Mouse (Mus musculus): ENCODE results near the gene Dennd6b. TPM values are rescaled to one million over a fixed set of nuclear protein-coding genes. Genes with fewer than 3 reads are reported as not detected.
A peak's percentile ranks its signal among the peaks of the same experiment; 100 is the strongest.

The Dennd6b gene
- total RNA-seq (2021): 5.7 and 9.1 TPM in 2 replicates
- long read RNA-seq, full-length matches to known transcripts: 4 of 25 reads
- long read RNA-seq, partial matches to known transcripts: 3 of 25 reads
- long read RNA-seq, other reads (novel, unspliced or antisense): 18 of 25 reads

DNA sequence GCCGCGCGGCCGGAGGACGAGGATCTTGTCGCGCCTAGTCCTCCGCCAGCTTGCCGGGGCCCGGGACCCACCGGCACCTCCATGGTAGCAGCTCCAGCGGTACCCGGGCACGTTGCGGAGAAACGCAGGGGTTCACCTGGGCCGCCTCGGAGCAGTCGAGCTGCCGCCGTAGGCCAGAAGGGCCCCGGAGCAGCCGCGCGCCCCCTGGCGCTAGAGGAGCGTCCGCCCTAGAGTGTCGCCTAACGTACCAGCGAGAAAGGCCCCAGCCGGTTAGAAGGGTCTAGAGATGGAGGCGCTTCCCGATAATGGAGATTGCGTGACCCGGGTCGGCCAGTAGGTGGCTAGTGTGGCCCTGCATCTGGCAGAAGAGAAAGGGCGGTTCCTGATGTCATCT is at the start of gene Dennd6b:
Gene Dennd6b, minus strand, starts transcription at position 184 of the 394 bp plus-strand sequence.
- DNase-seq: peak; percentile 94

DNA sequence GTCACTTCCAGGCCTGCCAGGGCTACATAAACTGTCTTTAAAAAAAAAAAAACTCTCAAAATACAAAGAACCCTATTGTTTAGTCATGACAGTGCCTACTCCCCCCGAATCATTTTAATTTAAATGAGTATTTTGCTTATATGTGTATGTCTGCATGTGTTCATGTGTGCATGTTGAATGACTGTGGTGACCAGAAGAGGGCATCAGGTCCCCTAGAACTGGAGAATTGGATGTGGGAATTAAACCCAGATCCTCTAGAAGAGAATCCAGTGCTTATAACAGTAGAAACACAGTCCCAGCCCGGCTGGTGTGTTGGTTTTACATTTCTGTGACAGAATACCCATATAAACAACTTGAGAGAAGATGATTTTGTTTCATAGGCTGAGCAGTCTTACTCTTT is 44.7 kb upstream of the Dennd6b start:
- DNase-seq: no peak

DNA sequence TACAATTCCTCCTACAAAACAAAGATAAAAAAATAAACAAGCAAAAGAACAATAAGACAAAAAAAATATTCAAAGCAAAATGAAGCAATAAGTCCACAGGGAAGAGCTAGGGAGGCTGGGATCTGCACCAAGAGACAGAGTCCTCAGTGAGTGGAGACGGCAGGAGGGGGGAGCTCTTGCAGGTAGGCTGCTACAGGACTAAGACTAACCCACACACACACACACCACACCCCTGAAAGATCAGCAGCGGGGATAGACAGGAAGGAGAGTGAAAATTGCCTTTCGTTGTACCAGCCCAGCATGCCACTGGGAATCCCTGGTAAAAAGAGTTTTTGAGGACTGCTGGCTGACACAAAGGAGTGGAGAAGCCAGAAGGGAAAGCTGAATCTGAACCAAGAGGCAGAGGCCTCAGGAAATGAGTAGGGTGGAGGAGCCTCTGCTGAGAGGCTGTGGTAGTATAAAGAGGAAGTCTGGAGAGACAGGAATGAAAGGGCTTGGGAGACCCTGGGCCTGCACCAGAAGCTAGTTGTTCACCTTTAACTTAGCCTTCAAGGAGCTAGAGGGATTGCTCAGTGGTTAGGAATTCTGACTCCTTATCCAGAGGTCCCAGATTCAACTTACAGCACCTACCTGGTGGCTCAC is 43.6 kb upstream of the Dennd6b start:
- no peak for DNase-seq

DNA sequence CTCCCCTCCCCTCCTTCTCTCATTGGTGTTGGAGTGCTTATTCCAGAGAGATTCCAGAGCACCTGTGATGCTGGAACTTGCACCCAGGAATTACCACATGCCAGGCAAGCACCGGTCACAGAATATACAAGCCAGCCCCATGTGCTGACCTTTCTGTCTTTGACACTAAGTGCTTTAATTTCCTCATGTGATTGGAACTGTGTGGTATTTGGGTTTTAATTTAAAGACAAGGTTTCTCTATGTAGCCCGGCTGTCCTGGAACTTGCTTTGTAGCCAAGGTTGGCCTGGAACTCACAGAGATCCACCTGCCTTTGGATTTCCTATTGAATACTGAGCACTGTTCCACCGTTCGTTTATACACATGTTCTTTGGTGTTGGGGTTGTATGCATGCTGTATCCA is 37.8 kb upstream of the Dennd6b start:
- no peak for DNase-seq

DNA sequence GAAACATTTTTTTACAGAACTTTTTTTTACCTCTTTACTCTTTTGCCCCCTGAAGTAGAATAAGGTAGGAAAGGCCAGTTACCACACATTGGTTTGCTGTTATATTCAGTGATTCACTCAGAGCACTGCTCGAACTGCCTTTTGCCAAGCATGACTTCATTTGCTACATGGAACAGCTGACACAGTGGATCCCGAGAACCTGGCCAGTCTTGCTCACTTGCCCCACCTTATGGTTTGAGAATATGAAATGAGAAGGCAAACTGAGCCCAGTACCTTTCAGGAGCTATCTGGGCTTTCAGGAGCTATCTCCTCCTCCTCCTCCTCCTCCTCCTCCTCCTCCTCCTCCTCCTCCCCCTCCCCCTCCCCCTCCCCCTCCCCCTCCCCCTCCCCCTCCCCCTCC is 37.3 kb upstream of the Dennd6b start:
- peak; percentile 16 for DNase-seq

DNA sequence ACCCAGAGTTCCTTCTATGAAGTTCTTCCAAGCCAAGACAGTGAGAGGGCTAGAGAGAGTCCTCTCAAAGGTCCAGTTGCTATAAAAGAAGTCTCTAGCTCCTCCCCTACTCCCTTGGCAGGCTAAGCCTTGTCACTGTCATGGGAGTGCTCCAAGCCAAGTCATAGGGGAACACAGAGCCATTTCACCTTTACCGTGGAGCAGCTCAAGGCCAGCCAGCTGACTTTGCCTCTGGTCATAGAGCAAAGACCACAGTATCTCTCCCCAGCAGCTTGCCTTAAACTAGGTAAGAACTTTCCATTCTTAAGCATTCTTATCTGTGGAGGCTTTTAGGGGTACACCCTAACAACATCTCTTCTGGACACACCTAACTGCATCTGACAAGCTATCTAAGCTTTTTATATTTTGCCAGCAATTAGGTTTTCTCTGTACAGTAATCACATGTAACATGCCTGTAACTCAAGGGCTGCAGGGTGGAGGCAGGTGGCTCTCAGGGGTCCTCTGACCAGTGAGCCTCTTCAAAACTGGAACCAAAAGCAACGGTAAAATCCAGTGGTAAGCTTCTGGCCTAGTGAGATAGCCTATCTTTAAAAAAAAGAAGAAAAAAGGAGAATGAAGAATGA is 19.4 kb upstream of the Dennd6b start:
- DNase-seq: peak; percentile 25

DNA sequence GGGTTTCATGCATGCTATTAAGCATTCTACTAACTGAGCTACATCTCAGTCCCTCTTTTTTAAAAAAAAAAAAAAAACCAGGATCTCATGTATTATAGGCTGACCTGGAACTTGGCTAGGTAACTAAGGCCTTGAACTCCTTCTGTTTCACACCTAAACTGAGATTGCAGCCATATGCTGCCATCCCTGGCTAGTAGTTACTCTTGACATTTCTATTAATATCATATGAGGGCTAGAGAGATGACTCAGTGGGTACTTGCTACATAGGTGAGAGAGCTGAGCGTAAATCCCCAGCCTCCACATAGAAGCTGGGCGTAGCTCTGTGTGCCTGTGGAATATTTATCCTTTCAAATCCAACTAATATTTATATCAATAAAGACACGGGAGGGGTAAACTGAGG is 18.7 kb upstream of the Dennd6b start:
- DNase-seq: no peak

DNA sequence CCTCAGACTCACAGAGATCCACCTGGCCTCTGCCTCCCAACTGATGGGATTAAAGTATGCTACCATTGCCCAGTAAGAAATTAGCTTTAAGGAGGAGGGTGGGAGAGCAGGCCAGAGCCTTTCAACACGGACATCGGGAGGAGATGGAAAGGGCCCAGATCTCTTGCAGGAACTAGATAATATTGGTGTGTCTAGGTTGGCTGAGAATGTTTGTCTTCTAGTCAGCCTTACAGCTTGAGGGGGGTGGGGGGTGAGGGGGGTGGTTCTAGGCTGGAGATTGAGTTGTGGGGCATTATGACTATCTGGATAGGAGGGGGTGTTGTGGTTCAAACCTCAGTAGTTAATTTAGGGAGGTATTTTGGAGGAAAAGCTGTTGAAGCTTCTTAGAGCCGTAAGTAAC is 17.2 kb upstream of the Dennd6b start:
- DNase-seq: no peak

DNA sequence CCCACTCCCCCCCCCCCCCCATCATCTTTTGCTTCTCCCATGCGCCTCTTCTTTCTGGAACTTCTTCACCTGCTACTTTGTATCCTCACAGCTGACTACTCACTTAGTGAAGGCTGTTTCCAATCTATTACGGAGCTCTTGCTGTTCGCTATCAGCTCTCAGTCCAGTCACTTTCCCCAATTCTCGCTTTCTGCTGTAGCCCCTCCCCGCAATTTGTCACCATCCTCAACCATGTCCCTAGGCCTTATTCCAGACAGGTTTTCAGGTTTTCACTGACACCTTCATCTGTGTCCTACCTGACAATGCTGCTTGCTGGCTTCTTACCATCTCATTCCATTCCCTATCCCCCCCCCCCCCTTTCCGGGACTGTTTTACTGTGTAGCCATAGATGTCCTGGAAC is 16.2 kb upstream of the Dennd6b start:
- DNase-seq: no peak

DNA sequence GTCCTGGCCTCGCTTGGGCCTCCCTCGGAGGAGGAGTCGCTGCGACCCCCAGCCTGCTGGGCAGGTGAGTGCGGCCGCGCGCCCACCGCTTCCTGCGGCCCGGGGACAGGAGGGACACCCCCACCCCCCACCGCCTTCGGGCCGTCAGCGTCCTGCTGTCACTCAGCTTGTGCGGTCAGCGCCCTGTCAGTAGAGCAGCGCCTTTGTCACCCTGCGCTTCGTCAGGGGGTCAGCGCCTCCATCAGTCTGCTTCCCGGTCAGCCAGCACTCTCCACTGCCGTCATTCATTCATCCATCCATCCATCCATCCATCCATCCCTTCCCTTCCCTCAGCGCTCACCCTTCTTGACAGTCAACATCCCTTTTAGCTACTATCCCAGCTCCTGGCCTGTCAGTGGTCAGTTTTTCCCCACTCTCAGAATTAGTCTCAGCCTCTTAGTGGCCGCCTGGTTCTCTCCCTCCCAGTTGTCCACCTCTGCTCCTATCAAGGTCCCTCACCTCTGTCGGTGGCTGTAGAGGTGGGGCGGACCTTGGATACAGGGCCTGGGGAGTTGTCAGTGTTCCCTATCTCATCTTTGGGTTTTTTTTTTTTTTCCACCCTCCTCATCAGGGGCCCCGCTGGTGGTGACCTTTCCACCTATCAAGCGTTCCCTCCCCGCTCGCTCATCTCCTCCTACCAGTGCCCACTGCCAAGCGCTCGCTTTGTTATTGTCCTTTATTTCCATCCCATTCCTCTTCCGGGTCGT is 15.6 kb upstream of the Dennd6b start:
- peak; percentile 43 for DNase-seq

DNA sequence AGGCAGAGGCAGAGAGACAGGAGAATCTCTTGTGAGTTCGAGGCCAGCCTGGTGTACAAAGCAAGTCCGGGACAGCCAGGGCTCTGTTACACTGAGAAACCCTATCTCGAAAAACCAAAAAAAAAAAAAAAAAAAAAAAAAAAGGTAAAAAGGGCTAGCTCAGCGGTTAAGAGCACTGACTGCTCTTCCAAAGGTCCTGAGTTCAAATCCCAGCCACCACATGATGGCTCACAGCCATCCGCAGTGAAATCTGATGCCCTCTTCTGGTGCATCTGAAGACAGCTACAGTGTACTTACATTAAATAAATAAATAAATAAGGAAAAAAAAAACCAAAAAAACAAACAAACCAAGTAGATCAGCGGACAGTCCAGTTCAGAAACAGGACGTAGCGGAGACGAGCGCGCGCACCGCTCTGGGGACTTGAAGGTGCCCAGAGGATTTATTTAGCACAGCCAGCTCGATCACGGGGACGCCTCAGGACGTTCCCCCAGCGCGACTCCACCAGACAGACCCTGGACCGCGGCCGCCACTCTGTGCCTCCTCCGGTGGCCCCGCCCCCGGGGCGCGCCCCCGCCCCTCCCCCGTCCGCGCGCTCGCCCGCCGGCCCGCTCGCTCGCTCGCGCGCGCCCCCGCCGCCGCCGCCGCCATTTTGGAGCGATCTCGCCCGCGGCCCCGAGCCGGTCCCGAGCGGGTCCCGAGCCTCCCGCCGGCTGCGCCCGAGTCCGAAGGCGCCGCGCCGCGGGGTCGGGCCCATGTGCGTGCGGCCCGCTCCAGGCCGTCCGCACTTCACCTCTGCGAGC is 14.8 kb upstream of the Dennd6b start, which contains the start of gene Ppp6r2:
Gene Ppp6r2, plus strand, starts transcription at position 639 of the 801 bp plus-strand sequence.
- DNase-seq: peak; percentile 89

DNA sequence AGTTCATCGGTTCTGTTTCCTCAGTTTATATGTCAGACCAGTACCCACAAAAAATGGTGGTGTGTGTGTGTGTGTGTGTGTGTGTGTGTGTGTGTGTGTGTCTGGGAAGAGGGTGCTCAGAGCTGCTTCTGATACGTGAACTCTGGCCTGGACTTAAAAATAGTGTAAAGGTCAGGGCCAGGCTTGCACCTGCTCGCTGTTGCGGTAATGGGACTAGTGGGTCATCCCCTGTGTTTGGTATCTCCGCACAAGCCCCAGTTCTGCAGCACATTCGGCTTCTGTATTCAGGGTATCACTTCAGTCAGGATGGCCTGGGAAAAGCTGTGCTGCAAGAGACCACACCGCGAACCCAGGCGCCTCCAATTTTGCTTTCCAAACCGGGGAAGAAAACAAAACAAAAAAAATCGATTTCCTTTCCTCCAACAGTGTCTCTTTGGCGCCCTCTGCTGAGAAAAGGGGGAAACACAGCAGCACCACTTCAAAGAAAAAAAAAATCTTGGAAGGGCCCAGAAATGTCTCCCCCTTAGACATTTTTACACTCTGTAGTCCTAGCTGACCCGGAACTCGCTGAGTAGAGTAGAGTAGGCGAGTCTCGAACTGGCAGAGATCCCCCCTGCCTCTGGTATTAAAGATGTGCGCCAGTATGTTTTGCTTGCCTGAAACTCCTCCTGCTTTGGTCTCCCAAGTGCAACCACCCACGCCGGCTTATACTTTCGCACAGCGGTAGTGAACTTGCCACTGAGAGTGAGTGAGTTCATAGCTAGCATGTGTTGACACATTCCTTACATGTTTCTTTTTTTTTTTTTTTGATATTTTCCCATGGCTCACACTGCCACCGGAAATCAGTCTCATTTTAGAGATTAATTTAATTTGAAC is 13.8 kb upstream of the Dennd6b start:
- DNase-seq: peak; percentile 83

DNA sequence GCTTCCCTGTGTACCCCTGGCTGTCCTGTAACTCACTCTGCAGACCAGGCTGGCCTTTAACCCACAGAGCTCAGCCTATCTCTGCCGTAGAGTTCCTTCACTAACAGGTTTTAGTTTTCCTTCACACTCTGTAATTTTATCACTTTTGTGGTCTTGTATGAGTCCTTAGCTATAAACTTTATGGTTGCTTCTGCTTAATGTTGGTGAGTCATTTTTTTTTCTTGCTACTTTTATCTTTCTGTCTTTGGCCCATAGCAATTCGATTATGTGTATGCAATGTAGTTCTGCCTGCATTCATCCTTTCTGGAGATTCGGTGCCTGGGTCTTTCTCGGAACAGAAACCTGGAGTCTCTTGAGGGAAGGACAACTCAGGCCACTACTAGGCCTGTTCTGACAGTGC is 11.2 kb upstream of the Dennd6b start:
- no peak for DNase-seq

DNA sequence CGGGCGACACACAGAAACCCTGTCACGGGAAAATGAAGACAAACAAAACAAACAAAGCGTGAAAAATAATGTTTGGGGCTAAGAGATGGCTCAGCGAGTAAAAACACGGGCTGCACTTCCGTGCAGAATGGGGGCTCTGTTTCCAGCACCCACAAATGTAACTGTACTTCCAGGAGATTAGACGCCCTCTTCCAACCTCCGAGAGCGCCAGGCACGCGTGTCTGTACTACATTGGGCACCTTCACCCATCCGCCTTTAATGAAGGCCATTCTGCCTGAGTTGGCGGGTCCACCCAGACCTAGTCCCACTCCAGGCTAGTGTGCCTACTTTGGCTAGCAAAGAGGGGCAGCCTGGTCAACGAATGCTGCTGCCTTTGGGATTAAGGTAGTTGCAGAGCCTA is 760 bp upstream of the Dennd6b start:
- DNase-seq: no peak

DNA sequence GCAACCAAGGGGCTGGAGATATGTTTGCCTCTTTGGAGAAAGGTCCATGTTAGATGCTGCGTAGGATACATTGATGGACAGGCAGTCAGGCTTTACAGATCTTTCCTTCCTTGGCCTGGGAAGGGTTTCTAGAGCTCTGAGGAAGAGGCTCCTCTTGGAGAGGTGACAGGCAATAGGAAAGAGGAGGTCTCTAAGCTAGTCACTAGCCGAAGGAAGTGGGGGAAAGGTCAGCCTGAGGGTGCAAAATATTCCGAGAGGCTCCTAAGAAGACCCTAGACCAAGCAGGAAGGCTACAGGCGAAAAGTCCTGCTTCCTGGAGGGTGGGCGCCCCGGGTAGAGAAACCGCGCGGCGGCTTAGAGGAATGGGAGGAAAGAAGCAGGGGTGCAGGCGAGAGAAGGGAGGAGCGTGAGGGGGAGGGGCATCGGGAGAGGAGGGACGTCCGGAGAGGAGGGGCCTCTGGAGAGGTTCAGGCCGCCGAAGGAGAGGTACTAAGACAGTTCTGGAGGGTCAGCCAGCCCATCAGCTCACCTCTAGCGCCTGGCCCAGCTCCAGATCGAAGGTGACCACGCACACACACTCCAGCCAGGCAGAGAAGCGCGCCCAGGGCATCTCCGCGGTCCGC is 495 bp downstream of the Dennd6b start:
- DNase-seq: peak; percentile 94

DNA sequence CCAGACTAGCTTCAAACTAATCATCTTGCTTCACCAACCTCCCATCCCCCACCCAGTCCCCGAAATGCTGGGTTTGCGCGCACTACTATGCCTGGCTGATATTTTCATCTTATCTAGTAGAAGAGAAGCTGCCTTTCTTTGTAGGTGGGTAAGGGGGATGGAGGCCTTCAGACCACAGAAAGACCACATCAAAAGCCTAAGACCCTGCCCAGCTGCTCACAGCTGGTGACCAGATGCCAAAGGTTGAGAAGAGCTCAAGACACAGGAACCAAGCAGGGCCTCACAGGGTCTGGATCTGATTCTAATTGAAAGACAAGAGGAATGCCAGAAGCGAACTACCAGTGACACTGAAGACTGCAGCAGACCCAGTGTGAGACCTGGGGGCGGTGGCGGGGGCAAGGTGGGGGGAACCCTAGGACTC is 1.0 kb downstream of the Dennd6b start:
- no peak for DNase-seq

DNA sequence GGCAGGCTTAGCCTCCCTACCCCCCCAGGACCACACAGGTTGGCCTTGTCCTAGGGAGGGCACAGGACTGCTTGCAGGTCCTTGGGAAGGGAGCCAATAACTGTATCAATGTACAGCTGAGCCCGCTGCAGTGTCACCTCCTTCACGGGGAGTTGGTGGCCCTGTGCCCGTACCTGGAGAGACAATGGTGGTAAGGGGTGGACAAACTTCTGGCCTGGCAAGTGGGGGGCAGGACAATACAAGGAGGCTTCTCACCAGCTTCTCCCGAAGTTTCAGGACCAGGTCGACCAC is 11.4 kb downstream of the Dennd6b start:
- no peak for DNase-seq

DNA sequence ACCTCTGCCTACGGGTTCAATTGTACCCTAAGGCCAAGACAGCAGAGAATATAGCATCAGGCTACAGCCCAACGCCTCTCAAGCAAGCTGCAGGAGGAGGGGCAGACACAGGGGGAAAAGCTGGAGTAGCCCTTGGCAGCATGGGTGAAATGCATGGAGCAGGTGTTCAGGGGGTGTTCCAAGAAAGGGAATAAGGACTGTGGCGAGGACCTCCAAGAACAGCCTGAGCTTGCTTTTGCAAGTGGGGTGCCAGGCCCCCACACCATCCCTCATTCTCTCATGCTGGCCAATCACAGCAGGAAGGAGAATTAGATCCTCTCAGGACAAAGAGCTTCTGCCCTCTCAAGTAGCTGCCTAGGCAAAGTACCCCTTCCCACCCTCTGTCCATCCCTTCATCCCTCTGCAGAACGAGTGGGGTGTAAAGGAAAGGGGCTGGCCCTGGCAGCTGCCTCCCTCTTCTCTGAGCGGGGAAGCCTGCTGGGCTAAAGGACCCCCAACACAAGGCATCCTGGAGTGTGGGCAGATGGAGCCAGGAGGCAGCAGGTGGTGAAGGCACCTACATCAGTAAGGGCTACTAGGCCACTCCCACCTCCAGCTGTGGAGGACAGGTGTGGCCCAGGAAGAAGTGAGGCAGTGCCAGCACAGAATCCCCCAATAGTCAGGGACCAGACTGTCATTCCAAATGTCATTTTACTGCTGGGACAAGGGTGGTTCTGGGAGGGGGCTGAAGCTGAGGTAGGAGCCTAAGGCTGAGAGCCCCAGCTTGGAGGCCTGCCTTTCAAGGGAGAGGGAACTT is 12.0 kb downstream of the Dennd6b start:
- no peak for DNase-seq

DNA sequence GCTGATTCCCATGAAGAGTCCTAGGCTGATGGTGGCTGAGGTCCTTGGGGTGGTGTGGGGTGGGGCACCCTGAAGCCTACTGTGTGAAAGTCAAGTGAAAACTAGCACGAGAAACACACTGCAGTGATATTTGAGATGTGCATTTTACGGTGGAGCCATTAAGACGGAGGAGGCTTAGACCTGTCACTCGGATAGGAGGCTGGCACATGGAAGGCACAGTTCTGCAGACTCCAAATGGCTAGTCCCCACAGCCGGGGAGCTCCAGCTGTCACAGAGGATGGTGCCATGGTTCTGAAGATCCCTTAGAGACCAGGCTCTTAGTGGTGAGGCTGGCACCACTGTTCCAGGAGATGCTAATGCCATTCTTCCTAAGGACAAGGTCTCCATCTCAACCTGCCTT is 13.5 kb downstream of the Dennd6b start:
- no peak for DNase-seq

DNA sequence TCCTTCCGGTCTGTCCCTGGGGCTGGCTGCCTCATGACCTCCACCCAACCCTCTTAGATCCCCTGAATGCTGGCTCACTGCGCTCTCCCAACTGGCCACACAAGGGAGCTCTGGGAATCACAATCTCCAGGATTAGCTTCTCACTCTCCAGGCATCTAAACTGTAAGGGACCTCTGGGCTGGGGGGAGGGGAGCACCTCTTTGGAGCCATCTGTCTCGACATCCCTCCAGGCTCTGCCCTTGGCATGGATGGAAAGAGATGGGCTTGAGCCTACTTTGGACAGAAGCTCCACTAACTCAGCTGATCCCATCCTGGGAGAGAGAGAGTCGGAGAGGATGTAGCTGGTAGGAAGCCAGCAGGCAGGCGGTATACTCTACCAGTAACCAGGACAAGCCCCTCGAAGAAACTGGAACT is 14.0 kb downstream of the Dennd6b start:
- no peak for DNase-seq
